Mouse (Mus musculus) lung, postnatal 0 days (tissue): ENCODE results near the gene Lrrfip2.

Experiments
- CTCF ChIP-seq: IDR thresholded peaks from 2 replicates; pipeline ENCODE4 v1.5.1; 2016; ENCODE audit warnings: antibody characterized with exemption, mild to moderate bottlenecking
- EP300 ChIP-seq: IDR thresholded peaks from 2 replicates; pipeline ENCODE4 v1.6.1; 2016; ENCODE audit warnings: antibody characterized with exemption, mild to moderate bottlenecking, control low read depth

DNA sequence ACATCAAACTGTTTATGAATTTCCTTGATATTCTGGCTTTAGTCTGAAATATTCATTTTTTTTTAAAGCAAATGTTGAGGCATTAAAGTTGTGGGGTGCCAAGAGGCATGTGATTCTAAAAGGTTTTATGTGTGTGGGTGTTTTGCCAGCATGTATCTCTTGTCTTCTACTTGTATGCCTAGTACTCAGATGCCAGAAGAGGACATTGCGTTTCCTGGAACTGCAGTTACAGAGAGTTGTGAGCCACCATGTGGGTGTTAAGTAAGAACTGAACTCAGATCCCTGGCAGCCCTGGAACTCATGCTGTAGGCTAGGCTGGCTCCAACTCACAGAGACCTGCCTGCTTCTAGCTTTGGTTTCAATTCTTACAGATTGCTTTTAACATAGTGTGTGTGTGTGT lies 42.2 kb downstream of the Lrrfip2 start:
- TF ChIP-seq CTCF (no peak), EP300 (no peak)
